In genomic region chr17:71087396-71088153, GRCm38 (mm10) we compare ENCODE assay signal across 13 mouse cellular contexts.
DNase-seq lines count a peak whose midpoint lies in the region; TF ChIP-seq lines count a peak whose summit lies in the region.
"Had no signal": no experiment of that assay in that cellular context is flagged by ENCODE, and none has a peak within 500 bp of the region (broad histone marks: within the 10 kb centered on the region; RNA-seq: fewer than 3 reads in every experiment).

No protein-coding gene starts in this region.

- H3K4me3 ChIP-seq in testis, adult 2 months (ENCODE audit: control insufficient read depth, low read depth, low read length), result no peak overlapping the region
- H3K4me3 ChIP-seq in lung, adult 2 months (replicated peaks; ENCODE audit: extremely low read depth, low read depth, low read length), result no peak overlapping the region
- no peak overlapping the region for H3K4me3 ChIP-seq in left cerebral cortex, adult 2 months
- H3K4me3 ChIP-seq: erythroblast, embryonic 14.5 days; limb, embryonic 15.5 days; stomach, embryonic 15.5 days had no signal

- no peaks in the 10 kb centered on the region for H3K27me3 ChIP-seq in testis, adult 2 months (ENCODE audit: control insufficient read depth, insufficient read depth, low read length)
- H3K27me3 ChIP-seq in splenic B cell, adult 2 months (ENCODE audit: control insufficient read depth, insufficient read depth, low read length, poor library complexity, severe bottlenecking), result no peaks in the 10 kb centered on the region
- H3K27me3 ChIP-seq: limb, embryonic 15.5 days; stomach, embryonic 15.5 days had no signal

- H3K36me3 ChIP-seq in testis, adult 2 months (ENCODE audit: control insufficient read depth, insufficient read depth, low read length), result no peaks in the 10 kb centered on the region
- H3K36me3 ChIP-seq in splenic B cell, adult 2 months (ENCODE audit: control insufficient read depth, insufficient read depth, low read length, poor library complexity, severe bottlenecking), result no peaks in the 10 kb centered on the region
- H3K36me3 ChIP-seq: limb, embryonic 15.5 days; stomach, embryonic 15.5 days had no signal

- intact Hi-C loops in gastrocnemius, postnatal 36 days (cut with DNase I), result no loop called here
- intact Hi-C loops in left cerebral cortex, adult 2 months (cut with DNase I), result no loop called here

- WGBS in lung, adult 2 months, result 68% methylated on average over 8 of the region's 8 CpGs

- H3K4me1 ChIP-seq in testis, adult 2 months (ENCODE audit: control insufficient read depth, insufficient read depth, low read length), result no peaks in the 10 kb centered on the region
- H3K4me1 ChIP-seq in lung, adult 2 months (ENCODE audit: control insufficient read depth, insufficient read depth, low read length), result peaks cover 15% of the 10 kb centered on the region
- H3K4me1 ChIP-seq: limb, embryonic 15.5 days had no signal

- no peak for TF ChIP-seq POLR2A in testis, adult 2 months (IDR thresholded peaks at IDR 0.05; ENCODE audit: control insufficient read depth, low read depth, low read length)
- TF ChIP-seq POLR2A in lung, adult 2 months (IDR thresholded peaks at IDR 0.05; ENCODE audit: borderline replicate concordance, extremely low read depth, low read depth, low read length), result no peak

- peak; percentile 11; the same call in 1 of the 2 replicates for TF ChIP-seq CTCF in testis, adult 2 months (IDR thresholded peaks at IDR 0.05; ENCODE audit: control insufficient read depth, insufficient read depth, insufficient replicate concordance, low read depth, low read length)
- peak; percentile 55; the same call in 1 of the 2 replicates for TF ChIP-seq CTCF in lung, adult 2 months (IDR thresholded peaks at IDR 0.05; ENCODE audit: insufficient read depth, low read length)
- no peak; the same call in 1 of the 2 replicates for TF ChIP-seq CTCF in left cerebral cortex, adult 2 months (IDR thresholded peaks at IDR 0.05)

- no peak overlapping the region for H3K27ac ChIP-seq in testis, adult 2 months (ENCODE audit: control insufficient read depth, insufficient read depth, low read depth, low read length)
- no peak overlapping the region for H3K27ac ChIP-seq in left cerebral cortex, adult 2 months
- H3K27ac ChIP-seq: limb, embryonic 15.5 days had no signal

- no peak for DNase-seq in testis, postnatal 14 days (ENCODE audit: low spot score)
- DNase-seq in kidney, adult 9 months, result peak; percentile 68
- peak; percentile 64 for DNase-seq in lung, adult 2 months
- DNase-seq in splenic B cell, adult 2 months (ENCODE audit: low read depth, low spot score), result peak; percentile 31
- DNase-seq in right cerebral cortex, adult 2 months (ENCODE audit: low spot score in 2 of 2), result no peak
- no peak for DNase-seq in gastrocnemius, postnatal 36 days
- DNase-seq in left cerebral cortex, adult 2 months (ENCODE audit: extremely low spot score in 1 of 2, low spot score in 2 of 2), result no peak
- DNase-seq: cerebellum, postnatal 36 days; gastrocnemius, postnatal 10 days had no signal

Comparison
In these comparisons a context has a peak if more than half of its experiments do, and no peak if none do; other contexts are left out.
1. DNase-seq: peak in kidney, adult 9 months (single experiment), lung, adult 2 months (single experiment) and splenic B cell, adult 2 months (single experiment); none in testis, postnatal 14 days (single experiment), right cerebral cortex, adult 2 months (0 of 2), gastrocnemius, postnatal 36 days (0 of 2) and left cerebral cortex, adult 2 months (0 of 2).